Mouse (Mus musculus) WW6 (cell line): ENCODE measurements around the gene Amfr.
"Not testable (repeated sequence)": the region's sequence is repeated elsewhere in the genome, so short reads cannot be mapped to it uniquely, and the experiment has no call there.

Experiments
- DNase-seq: peaks from one replicate; pipeline ENCODE4 v3.0.0-alpha.2; 2013; ENCODE audit warnings: low read depth, low spot score

The Amfr gene

DNA sequence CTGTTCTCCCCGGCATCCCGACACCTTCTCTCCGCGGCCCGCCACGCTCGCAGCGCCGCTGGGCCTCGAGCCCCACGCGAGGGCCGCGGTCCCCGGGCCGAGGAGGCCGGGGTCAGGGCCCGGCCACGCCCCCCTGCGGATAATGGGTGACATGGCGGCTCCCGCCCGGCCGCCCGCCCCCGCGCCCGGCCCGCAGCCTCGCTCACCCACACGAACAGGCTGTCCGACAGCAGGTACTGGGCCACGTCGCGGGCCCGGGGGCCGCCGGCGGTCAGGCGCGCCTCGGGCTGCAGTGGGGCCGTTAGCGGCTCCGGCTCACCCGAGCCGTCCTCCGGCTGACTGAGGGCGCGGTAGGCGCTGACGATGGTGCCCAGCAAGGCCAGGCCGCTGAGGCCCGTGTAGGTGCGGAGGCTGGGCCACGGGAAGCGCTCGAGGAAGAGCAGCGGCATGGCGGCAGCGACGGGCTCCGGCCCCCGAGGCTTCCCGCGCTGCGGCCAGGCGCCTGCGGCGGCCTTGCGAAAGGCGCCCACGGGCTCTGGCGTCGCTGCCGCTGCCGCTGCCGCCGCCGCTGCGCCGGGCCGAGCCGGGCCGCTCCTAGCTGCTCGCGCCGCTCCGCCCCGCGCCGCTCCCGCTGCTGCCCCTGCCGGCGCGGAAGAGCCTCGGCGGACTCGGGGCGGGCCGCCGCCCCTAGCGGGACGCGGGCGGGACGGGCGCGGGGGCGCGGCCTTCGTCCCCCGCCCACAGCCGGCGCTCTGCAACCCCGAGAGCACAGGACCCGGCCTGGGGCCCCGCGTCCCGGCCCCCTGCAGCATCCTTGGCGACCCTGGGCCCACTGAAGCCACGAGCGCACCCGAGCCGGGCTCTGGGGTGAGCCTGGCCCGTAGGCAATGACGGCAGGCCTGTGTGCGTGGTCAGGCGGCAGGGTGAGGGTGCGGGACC lies at the start of gene Amfr:
Gene Amfr, minus strand, starts transcription at position 830 of the 939 bp plus-strand sequence.
- DNase-seq, result peak; percentile 47

DNA sequence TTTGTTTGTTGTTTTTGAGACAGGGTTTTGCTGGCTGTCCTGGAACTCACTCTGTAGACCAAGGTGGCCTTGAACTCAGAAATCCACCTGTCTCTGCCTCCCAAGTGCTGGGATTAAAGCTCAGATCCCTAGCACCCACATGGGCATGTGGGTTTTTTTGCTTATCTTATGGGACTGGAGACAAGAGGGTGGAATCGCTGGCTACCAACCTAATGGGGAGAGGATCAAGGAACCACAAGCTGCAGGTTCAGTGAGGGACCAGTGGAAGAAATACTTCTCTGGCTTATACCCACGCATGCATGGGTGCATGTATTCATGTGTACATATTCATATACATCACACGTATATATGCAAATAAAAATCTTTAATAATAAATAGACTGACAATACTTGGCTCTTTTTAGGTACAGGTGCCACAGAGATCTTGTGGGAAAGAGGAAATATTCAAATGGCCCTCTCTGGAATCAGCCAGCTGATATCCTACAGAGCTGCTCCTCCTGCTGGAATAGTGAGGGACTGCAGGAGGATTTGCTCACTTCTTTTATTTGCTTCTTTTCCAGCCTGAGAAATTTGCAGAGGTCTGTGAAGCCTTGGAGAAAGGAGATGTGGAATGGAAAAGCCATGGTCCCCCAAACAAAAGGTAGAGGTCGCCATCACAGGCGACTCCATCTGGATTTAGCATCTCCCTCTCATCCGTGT lies 44.7 kb upstream of the Amfr start:
- no peak for DNase-seq

DNA sequence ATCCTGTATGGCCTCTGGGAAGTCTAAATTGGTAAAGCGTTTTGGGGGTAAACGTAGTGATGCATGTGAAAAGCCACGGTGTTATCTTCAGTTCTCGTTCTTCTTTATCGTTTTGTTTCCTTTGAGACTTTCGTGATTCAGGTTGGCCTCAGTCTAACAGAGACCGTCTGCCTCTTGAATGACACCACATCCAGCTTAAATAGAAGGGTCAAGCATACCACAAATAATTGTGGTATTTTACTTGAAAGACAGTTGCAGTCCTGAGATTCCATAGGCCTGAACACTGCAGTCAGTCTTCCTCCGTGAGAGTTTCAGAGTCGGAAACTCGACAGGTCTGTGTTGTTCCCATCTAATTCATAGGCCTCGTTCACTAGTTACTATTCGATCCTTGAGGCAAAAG lies 40.1 kb upstream of the Amfr start:
- no peak for DNase-seq

DNA sequence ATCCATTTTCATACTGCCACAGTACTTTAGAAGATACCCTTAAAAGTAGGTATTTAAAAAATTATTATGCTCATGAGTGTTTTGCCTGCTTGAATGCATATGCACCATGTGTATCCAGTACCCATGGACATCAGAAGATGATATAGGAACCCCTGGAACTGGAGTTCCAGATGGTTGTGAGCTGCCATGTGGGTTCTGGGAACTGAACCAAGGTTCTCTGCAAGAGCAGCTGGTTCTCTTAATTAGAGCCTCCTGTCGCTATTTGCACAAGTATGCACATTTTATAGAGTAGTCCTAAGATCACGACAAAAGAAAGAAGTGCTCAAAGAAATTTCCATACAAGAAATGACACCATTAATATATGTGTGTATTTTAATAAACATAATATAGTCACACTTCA lies 35.2 kb upstream of the Amfr start:
- no peak for DNase-seq

DNA sequence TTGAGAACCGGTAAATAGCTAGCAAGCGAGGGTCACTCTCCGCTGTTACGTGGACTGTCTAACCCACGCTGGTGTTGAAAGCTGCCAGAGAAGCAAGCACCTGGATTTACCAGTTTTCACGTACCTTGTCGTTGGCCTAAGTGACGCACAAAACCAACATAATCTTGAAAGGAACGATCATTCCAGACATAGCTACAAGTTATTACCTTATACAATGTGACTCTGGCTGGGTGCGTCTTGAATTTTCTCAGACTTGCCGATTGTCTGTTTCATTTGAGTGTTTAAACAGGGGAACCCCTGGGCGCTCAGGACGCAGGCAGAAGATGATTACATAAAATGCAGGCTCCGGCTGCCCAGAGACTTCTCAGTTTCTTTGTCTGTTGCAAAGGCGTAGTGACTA lies 25.2 kb upstream of the Amfr start:
- no peak for DNase-seq

DNA sequence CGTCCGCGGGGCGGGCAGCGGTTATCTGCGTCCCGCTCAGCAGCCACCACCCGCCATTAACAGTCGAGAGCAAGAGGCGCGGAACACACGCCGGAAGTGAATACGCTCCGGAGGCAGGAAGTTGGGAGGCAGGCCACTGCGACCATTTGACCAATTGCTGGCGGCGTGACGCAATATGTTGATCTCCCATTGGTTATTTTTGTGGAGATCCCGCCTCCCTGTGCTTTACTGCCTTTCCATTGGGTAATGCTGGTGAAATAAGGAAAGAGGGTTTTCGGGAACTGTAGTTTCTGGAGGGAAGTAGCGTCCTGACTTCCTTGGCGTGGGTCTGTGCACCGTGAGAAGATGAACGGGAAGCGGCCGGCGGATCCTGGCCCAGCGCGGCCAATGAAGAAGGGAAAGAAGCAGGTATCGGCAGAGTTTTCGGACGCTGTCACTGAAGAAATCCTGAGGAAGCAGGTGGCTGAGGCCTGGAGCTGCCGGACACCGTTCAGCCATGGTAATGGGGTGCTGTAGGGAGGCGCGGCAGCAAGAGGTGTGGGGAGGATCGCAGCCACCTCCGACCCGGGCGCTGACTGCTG lies 24.4 kb upstream of the Amfr start, which contains the start of the genes Nudt21 and Ogfod1:
Gene Nudt21, minus strand, starts transcription at position 88 of the 581 bp plus-strand sequence.
Gene Ogfod1, plus strand, starts transcription at position 255 of the 581 bp plus-strand sequence.
- peak; percentile 97 for DNase-seq

DNA sequence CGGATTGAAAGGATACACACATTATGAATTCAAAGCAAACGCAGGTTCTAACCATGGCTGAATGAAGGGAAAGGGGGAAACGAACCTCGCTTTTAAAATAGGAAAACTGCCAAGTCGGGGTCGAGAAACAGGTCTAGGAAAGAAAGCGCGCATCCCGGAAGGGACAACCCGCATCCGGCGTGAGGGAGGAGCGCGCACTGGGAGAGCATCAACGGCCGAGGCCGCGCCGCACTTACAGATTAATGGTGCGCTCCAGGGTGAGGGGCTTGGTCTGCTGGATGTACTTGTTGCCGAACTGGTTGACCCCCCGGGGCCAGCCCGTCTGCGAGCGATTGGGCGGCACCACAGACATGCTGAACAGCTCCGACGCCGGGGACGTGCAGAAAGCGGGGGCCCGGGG lies 23.9 kb upstream of the Amfr start:
- DNase-seq, result not testable (repeated sequence)

DNA sequence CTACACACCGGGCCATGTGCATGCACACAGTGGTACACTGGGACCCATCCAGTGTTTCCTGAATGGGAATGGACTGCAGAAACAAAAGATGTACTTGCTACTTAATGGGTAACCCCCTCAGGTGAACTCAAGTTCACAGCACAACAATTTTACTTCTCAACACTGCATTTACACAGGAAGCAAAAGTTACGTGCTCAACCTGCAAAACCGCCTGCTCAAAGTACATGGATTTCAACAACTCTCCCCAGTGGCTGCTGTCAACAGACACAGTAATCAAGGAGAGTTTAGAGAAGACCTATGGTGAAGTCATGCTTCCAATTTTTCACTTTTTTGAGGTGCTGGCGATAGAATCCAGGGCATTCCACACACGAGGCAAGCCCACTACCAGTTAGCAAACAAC lies 22.6 kb upstream of the Amfr start:
- no peak for DNase-seq

DNA sequence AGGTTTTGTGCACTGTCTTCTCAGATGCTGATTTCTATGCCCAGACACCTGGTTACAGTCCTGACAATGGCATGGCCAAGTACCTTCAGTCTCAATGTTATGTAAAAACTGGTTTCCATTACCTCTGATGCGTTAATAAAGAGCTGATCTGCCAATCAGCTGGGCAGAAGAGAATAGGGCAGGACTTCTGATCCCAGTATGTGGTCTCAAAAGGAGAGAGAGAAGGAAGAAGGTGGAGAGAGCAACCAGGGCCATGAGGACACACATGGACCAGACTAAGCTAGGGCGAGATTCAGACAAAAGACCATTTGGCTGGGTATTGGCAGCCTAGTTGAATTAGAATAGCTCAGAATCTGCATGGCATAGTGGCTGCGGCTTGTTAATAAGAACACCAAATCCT lies 21.0 kb upstream of the Amfr start:
- DNase-seq, result no peak

DNA sequence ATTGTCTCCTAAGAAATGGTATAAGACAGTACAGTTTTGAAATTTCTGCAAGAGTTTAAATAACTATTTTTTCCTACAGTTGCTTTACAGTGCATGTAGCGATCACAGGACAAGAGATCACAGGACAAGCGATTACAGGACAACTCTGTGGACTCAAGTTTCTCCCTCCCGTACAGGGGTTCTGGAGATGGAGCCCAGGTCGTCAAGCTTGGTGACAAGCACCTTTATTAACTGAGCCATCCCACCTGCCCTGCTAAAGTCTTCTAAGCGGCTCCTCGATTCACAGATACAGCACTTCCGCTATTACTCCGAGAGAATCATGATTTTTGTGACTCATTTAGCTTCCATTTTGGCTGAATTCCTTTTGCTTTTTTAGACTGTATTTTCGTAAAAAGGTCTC lies 17.1 kb upstream of the Amfr start:
- no peak for DNase-seq

DNA sequence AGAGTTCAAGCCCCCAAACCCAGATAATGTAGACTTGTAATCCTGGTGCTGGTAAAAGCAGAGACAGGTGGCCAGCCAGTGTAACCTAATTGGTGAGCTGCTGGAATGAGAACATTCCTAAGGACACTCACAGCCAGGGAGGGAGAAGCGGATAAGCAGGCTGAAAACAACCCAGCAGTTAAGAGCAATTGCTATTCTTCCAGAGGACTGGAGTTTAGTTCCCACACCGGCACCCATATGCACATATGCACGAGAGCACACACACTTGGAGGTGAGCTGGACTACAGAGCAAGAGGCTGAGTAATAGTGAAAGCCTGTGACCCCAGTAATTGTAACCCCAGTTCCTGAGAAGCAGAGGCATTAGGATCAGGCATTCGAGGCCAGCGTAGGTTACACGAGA lies 11.3 kb upstream of the Amfr start:
- DNase-seq, result no peak

DNA sequence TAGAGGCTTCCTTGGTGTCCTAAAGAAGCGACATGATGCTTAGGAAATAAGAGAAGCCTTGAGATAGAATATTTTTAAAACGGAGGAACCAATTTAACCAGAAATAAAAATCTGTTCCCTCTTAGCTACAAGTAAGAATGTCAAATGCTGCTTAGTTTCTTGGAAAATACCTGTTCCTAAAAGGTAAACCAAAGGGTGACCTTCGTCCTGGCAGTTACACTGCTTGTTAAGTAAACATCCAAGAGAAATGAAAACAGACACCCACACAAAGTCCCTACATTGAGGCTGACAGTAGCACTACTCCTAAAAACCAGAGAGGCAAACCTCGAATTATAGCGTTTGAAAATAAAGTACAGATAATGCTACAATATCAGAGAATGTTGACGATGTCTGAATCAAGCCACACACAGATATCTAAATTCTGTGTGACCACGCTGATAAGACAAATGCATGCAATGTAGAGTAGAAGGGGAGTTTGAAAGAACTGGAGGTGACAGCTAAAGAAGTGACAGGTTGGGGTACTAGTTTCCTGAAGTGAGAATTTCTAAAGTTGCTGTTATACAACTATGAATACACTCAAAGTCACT lies 477 bp upstream of the Amfr start:
- no peak for DNase-seq

DNA sequence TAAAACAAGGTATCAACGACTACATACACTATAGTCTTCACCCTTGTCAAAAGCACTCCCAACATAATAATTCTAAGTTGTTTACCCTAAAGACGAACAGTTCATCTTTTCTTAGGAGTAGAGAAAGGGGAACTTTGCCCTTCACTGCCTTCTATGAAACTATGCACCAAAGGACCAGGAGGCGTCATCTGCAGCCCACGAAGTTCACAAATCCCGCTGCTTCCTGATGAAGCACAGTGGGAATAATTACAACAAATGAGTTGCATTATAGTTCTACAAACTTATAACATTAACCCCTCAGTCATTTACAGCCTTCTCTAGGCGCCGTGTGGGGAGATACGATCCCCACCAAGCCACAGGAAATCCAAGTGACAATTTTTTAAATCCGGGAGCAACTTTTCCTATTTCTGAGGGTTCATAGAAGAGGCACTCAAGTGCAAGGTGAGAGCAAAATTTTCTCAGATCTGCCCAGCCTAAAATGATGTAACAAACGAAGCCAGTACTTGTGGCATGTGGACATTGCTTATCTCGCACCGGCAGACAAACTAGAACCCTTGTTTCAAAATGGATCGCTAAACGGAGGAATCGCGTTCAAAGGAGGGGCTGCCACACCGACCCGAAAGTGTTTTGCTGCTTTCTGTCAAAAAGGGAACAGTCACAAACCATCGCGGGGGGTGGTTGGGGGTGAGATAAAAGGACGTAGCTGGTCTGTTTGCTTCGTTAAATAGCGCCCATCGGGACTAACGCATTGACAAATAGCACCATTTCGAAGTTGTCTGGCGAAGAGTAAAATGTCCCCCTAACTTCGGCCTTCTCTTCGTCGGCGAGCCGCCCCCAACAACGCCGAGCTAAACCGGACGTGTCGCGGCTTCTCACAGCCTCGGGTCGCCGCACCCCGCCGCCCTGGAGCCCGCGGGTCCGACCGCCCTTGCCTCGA lies 1.3 kb downstream of the Amfr start:
- DNase-seq, result no peak

DNA sequence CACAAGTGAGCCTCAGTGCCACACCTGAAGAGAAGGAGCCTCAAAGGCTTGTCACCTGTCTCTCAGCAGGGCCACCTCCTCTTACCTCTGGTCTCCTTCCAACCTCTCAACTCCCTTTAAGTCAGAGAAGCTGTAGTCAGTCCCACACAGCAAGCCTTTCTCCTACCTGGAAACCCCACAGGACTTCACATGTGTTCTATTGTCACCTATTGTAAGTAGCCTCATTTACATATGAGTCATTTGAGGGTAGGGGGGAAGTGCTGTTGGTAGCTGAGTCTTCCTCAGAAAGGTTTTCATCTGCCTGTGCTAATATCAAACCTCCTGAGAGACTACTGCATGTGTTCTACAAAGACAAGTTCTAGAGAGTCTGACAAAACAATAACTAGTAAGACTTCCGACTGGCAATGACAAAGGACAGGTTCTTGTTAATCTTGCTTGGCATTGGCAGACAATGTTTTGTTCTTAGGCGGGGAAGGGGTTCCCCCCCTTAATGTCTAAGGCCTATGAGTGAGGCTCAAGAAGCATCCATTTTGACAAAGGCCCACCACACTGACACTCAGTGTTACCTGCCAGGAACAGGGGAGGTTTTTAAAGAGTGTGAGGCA lies 2.4 kb downstream of the Amfr start:
- DNase-seq, result no peak

DNA sequence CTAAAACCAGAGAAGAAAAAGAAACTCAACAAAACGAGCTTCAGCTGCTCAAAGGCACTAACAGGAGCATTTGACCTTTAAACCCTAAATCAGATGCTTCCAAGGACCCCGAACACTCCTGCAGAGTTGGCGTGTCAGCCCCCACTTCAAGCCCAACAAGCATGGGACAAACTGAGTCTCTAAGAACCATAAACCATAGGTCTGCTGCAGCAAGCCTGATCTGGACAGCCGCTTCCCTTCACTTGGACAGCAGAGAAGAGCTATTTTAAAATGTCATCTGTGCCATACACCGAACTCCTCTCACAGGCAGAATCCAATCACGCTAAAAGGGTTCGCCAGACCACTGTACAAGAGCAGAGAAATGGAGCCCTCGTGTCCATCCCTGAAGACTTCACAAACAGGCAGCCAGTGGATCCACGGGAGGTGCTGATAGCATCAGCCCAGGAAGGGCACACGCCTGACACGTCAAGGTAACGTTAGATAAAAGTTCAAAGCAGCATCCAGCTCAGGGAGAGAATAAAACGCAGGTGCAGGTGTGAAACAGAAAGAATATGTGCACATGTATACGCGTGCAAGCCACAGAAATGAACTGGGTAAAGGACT lies 3.3 kb downstream of the Amfr start:
- no peak for DNase-seq

DNA sequence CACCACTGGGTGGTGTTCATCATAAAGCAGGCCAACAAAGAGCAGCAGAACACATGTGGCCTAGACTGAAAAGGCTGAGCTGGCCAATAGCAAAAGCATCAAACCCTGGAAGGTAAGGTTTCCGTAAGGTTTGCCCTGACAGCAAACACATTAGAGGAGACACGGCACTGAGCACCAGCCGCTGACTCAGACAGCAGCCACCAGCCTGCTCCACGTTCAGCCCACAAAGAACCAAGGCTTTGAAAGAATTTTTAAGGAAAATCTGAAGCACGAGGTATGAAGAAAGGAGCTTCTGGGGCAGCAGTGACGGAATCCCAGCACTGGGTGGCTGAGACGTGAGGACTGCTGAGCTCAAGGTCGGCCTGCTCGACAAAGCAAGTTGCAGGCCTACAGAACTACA lies 8.5 kb downstream of the Amfr start:
- no peak for DNase-seq

DNA sequence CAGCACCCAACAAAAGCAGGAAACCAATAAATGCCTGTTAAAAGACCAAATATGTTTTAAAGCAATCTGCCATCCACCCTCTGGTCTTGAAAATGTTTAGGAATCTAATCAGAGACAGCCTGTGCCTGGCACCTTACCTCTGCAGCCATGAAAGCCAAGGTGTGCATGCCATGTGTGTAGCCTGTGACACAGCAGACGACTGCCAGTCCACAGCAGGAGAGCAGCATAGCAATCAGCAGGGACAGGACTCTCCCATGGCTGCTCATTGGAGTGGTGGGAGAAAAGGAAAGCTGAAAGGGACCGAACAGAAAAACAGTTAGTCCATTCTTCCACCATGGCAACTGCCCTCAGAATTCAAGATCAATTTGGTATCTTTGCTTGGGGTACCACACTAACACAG lies 13.7 kb downstream of the Amfr start:
- no peak for DNase-seq

DNA sequence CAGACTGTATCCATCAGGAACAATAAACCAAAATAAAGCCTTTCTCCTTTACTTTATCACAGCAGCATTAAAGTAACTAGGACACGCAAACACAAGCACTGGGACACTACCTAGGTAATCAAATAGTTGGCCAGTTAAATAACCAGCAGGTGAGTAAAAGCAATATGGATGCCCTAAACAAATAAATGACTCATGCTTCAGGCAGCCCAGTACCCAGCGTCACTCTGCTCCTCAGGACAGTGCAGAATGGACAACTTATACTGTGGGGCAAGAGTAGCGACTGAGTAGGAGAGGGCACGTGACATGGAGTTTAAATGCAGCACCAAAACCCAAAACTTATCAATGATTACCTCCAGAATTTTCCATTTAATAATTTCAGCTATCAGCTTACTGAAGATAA lies 22.9 kb downstream of the Amfr start:
- no peak for DNase-seq

DNA sequence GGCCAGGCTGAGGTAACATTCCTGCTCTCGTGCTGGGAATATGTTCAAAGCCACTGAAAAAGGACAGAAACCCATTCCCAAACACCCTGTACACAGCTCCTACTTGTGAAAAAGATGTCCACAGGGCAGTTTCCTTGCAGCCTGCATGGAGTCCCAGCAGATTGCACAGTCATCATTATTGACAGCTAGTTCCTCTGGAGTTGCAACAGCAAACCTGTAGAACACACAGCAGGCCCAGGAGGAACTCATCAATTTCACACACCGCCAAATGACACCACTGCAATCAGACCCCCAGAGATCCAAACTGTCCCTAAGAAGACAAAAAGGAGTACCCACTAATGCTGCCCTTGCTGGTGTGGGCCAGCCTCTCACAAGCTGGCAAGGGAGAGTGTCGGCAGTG lies 27.9 kb downstream of the Amfr start:
- no peak for DNase-seq

DNA sequence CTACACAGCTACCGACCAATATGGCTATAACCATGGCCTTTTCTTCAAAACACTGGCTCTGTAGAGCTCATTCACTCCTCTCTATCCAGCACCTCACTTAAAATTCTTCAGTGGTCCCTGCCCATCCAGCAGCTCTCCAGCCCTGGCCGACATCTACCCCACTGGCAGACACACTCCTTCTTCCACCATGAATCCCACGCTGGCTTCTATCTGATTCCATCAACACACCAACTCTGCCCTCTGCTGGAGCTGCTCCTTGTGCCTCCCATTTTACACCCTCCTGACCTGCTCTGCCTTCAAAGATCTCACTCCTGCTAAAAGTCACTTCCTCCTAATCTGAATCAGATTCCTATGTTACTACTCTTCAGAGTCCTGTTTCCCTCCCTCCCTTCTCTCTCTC lies 28.8 kb downstream of the Amfr start:
- DNase-seq, result no peak
